Mouse (Mus musculus) adrenal gland, adult 18-20 months (tissue): ENCODE measurements at regions not wholly inside any gene's neighbourhood (a gene's known extent, or its start where the extent isn't known, plus 50 kb on each side); places are given as distances from the start of the nearest gene placed in this dataset.

Experiments used
- DNase-seq, 2 experiments: peaks; one replicate each; pipeline ENCODE4 v3.0.0; 2021 to 2022; ENCODE audit warnings: low spot score in 2 of 2

DNA sequence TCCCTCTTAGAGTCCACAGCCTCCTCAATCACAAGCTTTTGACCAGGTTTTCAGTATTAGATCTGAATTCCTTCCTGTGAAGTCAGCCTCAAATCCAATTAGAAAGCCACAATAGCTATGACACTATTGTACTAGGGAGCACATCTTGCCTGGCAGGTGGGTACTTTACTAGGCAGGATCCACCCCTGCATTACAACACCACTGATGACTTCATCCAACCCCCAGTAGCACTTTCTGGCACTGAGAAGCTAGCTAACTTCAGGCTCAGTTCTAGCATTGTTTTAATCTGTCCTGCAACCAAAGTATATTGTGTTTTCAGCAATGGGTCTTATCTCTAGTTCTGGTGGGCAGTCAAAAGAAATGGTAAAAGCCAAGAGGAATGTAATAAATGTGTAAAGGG, 64.2 kb upstream of the Cd93 start:
- no peak for DNase-seq

DNA sequence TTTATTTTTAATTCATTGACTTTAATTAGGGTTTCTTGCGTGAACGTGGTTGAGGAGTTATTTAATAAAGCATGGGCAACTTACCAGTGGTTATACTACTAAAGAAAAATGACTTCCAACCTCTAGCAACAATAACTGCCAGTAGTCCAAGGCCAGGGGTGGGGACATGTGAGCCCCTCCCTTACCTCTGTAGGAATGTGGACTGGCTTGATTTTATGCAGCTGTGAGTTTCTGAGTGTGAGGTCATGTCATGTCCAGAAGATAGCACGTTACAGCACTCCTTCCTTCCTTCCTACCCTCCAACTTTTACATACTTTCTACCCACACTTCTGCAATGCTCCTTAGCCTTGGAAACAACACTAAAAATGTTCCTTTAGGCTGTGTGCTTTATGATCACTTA, 63.6 kb upstream of the Cd93 start:
- no peak for DNase-seq

DNA sequence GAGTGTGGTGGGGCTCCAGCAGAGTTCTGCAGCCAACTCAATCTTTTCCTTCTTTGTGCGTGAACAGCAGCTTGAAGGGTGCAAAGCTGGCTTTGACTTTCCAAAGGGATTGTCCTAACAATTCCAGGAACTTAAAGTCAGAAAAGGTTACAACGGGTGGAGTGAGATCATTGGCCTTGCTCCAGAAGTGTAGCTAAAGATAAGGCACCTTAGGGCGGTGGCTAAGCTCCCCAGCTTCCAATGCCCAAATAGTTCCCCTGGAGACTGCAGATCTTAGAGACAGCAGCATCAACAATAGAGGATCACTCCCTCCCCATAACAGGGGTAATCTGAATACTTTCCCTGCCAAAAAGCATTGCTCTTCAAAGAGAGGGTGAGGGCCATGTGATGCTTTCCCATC, 62.3 kb upstream of the Cd93 start:
- DNase-seq = no peak

- no peak for DNase-seq
Observed at GRCm38 (mm10) chr2:148503143-148503854, 59.9 kb upstream of the Cd93 start.

GRCm38 (mm10) chr2:148502321-148502720, 59.0 kb upstream of the Cd93 start:
- no peak for DNase-seq

- DNase-seq = no peak
Observed at GRCm38 (mm10) chr2:148500235-148500936, 57.0 kb upstream of the Cd93 start.

DNA sequence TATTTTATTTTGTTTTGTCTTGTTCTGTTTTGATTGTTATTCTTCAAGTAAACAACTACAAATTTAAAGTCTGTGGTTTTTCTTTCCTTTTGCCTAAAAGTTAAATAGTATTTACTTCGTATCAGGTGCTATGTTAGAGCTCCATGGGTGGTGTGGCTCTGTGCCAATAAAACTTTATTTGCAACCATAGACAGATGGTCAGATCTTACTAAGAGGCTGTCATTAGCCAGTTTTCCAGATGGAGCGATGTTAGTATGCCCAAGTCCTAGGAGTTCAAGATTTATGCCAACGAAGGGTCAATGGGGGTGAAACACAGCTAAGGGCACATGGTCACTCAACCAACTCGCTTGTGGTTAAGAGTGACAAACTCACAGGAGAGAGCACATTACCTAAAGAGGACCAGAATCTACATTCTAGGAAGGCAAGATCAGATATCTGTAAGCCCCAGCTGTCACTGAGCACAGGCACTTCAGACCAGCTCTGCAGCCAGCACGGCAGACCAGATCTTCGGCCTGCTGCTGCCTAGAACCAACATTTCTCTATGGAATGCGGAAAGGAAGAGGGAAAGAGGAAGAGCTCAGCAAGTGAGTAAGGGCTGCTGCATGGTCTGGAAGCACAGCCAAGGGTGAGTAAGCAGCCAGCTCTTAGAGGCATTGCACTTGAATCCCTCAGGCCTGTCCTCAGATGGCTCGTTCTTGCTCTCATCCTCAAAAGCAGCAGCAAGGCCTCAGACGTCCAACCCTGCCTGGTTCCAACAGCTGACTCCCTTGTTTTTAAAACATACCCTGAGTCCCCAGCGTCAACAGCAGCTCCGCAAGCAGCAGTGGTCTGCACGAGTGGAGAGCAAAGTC, 54.3 kb upstream of the Cd93 start:
- DNase-seq = no peak

DNA sequence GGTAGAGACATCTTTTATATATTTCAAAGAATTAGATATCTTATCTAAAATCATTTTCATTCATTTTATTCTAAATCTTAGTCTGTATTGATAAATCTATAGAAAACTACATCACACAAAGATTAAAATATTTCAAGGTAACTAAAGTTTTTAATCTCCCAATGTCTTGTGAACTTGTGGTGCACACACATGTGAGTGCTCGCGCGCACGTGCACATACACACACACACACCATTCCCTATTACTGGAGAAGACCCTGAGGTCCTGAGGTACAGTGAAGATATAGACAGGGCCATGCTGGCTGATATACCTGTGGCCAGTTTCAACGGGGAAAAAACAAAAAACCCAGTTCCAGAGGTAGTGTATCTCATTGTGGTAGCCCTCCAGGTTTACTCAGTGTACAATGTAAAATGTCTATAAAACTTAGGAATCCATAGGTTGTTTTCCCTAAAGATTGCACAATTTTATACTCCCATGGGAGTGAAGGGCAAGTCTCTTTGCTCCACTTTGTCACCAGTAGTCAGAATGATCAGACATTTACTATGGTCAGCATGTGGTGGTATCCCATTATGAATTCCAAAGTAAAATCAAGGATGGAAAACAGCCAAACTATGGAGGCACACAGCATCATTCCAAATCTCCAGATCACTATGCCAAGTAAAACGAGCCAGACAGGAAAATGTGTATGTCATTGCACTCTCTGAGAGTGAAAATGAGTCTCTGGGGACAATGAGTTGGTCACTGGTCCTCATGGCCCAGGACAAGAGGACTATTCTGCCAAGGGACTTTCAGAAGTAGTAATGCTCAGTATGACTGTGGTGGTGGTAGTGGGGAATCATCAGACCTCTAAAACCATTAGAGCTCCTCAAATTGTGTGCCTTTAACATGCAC, 53.0 kb upstream of the Cd93 start:
- DNase-seq = no peak

- no peak for DNase-seq
Observed at GRCm38 (mm10) chr2:148495485-148495884, 52.1 kb upstream of the Cd93 start.

- DNase-seq = no peak
Observed at GRCm38 (mm10) chr2:148493281-148493680, 49.9 kb upstream of the Cd93 start.
